In genomic region chrX:164183844-164184243, GRCm38 (mm10) we compare ENCODE assay signal across 9 mouse cellular contexts. TPM values are rescaled to one million over a fixed set of nuclear protein-coding genes. Genes with fewer than 3 reads are reported as not detected.
A peak's percentile ranks its signal among the peaks of the same experiment; 100 is the strongest.
DNase-seq lines count a peak whose midpoint lies in the region; ATAC-seq and TF ChIP-seq lines count a peak whose summit lies in the region.
"Had no signal": no experiment of that assay in that cellular context is flagged by ENCODE, and none has a peak within 500 bp of the region (broad histone marks: within the 10 kb centered on the region; RNA-seq: fewer than 3 reads in every experiment).

No protein-coding gene starts in this region.

- H3K27me3 ChIP-seq in heart, embryonic 12.5 days (replicated peaks) = peaks cover 3% of the 10 kb centered on the region; the same call in 1 of the 2 replicates
- H3K27me3 ChIP-seq in CH12.LX (replicated peaks) = no peaks in the 10 kb centered on the region
- no peaks in the 10 kb centered on the region for H3K27me3 ChIP-seq in forebrain, embryonic 16.5 days (replicated peaks; ENCODE audit: control insufficient read depth, insufficient read depth, low read length)
- H3K27me3 ChIP-seq in lung, embryonic 14.5 days (ENCODE audit: insufficient read depth, low read length) = no peaks in the 10 kb centered on the region
- H3K27me3 ChIP-seq: lung, embryonic 15.5 days had no signal

- DNase-seq in heart, adult 8-10 months (ENCODE audit: low spot score) = peak; percentile 40
- peak; percentile 52 for DNase-seq in CH12.LX (ENCODE audit: extremely low read depth)
- peak; percentile 41 to 58 for DNase-seq in kidney, postnatal 36 days
- DNase-seq in lung, embryonic 14.5 days = peak; percentile 86
- peak; percentile 43 for DNase-seq in skeletal muscle tissue, adult 2 months (ENCODE audit: low read depth, low spot score)

- no peaks in the 10 kb centered on the region for H3K4me1 ChIP-seq in heart, embryonic 12.5 days (replicated peaks)
- H3K4me1 ChIP-seq in CH12.LX (ENCODE audit: control insufficient read depth in 1 of 2, insufficient read depth in 2 of 2) = no peaks in the 10 kb centered on the region
- no peaks in the 10 kb centered on the region for H3K4me1 ChIP-seq in forebrain, embryonic 16.5 days (replicated peaks; ENCODE audit: control insufficient read depth, insufficient read depth, low read length)
- H3K4me1 ChIP-seq in lung, embryonic 14.5 days (ENCODE audit: insufficient read depth) = no peaks in the 10 kb centered on the region
- H3K4me1 ChIP-seq: lung, embryonic 15.5 days had no signal

- no peaks in the 10 kb centered on the region for H3K79me2 ChIP-seq in CH12.LX (replicated peaks; ENCODE audit: control insufficient read depth, extremely low read depth, insufficient read depth, poor library complexity, severe bottlenecking)

- no peak overlapping the region for H3K4me3 ChIP-seq in heart, embryonic 12.5 days
- H3K4me3 ChIP-seq in CH12.LX (replicated peaks in 1 of 3; ENCODE audit: low read depth in 2 of 3, low read length in 2 of 3, poor library complexity in 1 of 3) = no peak overlapping the region
- no peak overlapping the region for H3K4me3 ChIP-seq in forebrain, embryonic 16.5 days (replicated peaks; ENCODE audit: low read length)
- no peak overlapping the region for H3K4me3 ChIP-seq in lung, embryonic 14.5 days (ENCODE audit: low read depth, low read length)
- H3K4me3 ChIP-seq: lung, embryonic 15.5 days had no signal

- 29% methylated on average over 3 of the region's 3 CpGs for WGBS in heart, embryonic 12.5 days
- WGBS in forebrain, embryonic 16.5 days = 38% methylated on average over 3 of the region's 3 CpGs
- 23% methylated on average over 3 of the region's 3 CpGs for WGBS in lung, embryonic 14.5 days

- no peak overlapping the region for H3K9ac ChIP-seq in heart, embryonic 12.5 days
- H3K9ac ChIP-seq in CH12.LX (ENCODE audit: insufficient read depth, low read depth) = no peak overlapping the region
- H3K9ac ChIP-seq in forebrain, embryonic 16.5 days (replicated peaks; ENCODE audit: low read depth, low read length) = no peak overlapping the region
- no peak overlapping the region for H3K9ac ChIP-seq in lung, embryonic 14.5 days
- H3K9ac ChIP-seq: lung, embryonic 15.5 days had no signal

- dilution Hi-C loops in CH12.LX (cut with MboI; ENCODE audit: extremely low pct_ligation_motif_present, extremely low pct_unique_long_range_greater_than_20kb, low sequenced_read_pairs) = no loop called here

- TF ChIP-seq RAD21 in CH12.LX (IDR thresholded peaks at IDR 0.05; ENCODE audit: low read depth, low read length) = peak; percentile 76

- in situ Hi-C loops in CH12.LX (cut with MboI; ENCODE audit: low pct_ligation_motif_present, low pct_unique_long_range_greater_than_20kb, low sequenced_read_pairs) = loop anchor here (10.0 kb wide), 1 partner anchor 211 kb away; no protein-coding TSS in a partner anchor

- H3K9me3 ChIP-seq in heart, embryonic 12.5 days (replicated peaks) = no peaks in the 10 kb centered on the region
- no peaks in the 10 kb centered on the region for H3K9me3 ChIP-seq in CH12.LX (replicated peaks; ENCODE audit: low read length)
- no peaks in the 10 kb centered on the region for H3K9me3 ChIP-seq in forebrain, embryonic 16.5 days (ENCODE audit: control insufficient read depth, low read length)
- H3K9me3 ChIP-seq in lung, embryonic 14.5 days (ENCODE audit: low read depth, low read length) = no peaks in the 10 kb centered on the region
- H3K9me3 ChIP-seq: lung, embryonic 15.5 days had no signal

- no peak for ATAC-seq in heart, embryonic 12.5 days (ENCODE audit: insufficient number of reproducible peaks, low FRiP score)
- ATAC-seq in cerebellum, adult (ENCODE audit: insufficient number of reproducible peaks, low FRiP score, low TSS enrichment) = 0 out of 2 replicates have a peak, but pooled peaks have one; percentile 56
- ATAC-seq in forebrain, embryonic 16.5 days = peak; percentile 40; the same call in 1 of the 2 replicates
- no peak for ATAC-seq in lung, embryonic 14.5 days (ENCODE audit: insufficient read depth)

- H3K27ac ChIP-seq in heart, embryonic 12.5 days (ENCODE audit: poor library complexity, severe bottlenecking) = no peak overlapping the region
- H3K27ac ChIP-seq in CH12.LX (ENCODE audit: insufficient read depth, low read depth) = no peak overlapping the region
- H3K27ac ChIP-seq in forebrain, embryonic 16.5 days (ENCODE audit: low read length) = no peak overlapping the region
- H3K27ac ChIP-seq in lung, embryonic 14.5 days (ENCODE audit: low read depth) = no peak overlapping the region
- H3K27ac ChIP-seq: lung, embryonic 15.5 days had no signal

- TF ChIP-seq POLR2A in CH12.LX (IDR thresholded peaks at IDR 0.05; ENCODE audit: low read depth, low read length) = no peak

- peak; percentile 38 to 75; a peak in 3 of 4 replicates for TF ChIP-seq CTCF in CH12.LX (conservative IDR thresholded peaks at IDR 0.05 in 1 of 2, IDR thresholded peaks at IDR 0.05 in 1 of 2; ENCODE audit: low read depth in 2 of 2, low read length in 2 of 2)
- peak; percentile 74 for TF ChIP-seq CTCF in lung, embryonic 14.5 days (IDR thresholded peaks at IDR 0.05; ENCODE audit: low read depth)

- no peak overlapping the region for H3K4me2 ChIP-seq in heart, embryonic 12.5 days
- H3K4me2 ChIP-seq in CH12.LX (ENCODE audit: insufficient read depth, low read depth, poor library complexity, severe bottlenecking) = no peak overlapping the region; the same call in 1 of the 2 replicates
- no peak overlapping the region for H3K4me2 ChIP-seq in forebrain, embryonic 16.5 days (ENCODE audit: low read length)
- no peak overlapping the region for H3K4me2 ChIP-seq in lung, embryonic 14.5 days
- H3K4me2 ChIP-seq: lung, embryonic 15.5 days had no signal

- TF ChIP-seq EP300 in CH12.LX (IDR thresholded peaks at IDR 0.05; ENCODE audit: low read length) = no peak

- H3K36me3 ChIP-seq in heart, embryonic 12.5 days = no peaks in the 10 kb centered on the region
- no peaks in the 10 kb centered on the region for H3K36me3 ChIP-seq in CH12.LX (replicated peaks in 1 of 2; ENCODE audit: control insufficient read depth in 1 of 2, insufficient read depth in 1 of 2, low read length in 1 of 2)
- no peaks in the 10 kb centered on the region for H3K36me3 ChIP-seq in forebrain, embryonic 16.5 days (ENCODE audit: control insufficient read depth, insufficient read depth)
- no peaks in the 10 kb centered on the region for H3K36me3 ChIP-seq in lung, embryonic 14.5 days (ENCODE audit: insufficient read depth)
- H3K36me3 ChIP-seq: lung, embryonic 15.5 days had no signal

TF ChIP-seq in CH12.LX, 34 proteins besides CTCF, POLR2A, EP300 and RAD21:
- TF ChIP-seq POLR2AphosphoS2 (IDR thresholded peaks at IDR 0.05; ENCODE audit: low read depth, low read length) (no peak), MEF2A (IDR thresholded peaks at IDR 0.05; ENCODE audit: borderline replicate concordance, low read depth, low read length) (no peak), PAX5 (IDR thresholded peaks at IDR 0.05; ENCODE audit: low read length) (no peak), RCOR1 (conservative IDR thresholded peaks at IDR 0.05; ENCODE audit: low read depth, low read length) (no peak), MXI1 (IDR thresholded peaks at IDR 0.05; ENCODE audit: low read depth, low read length) (no peak), TCF12 (IDR thresholded peaks at IDR 0.05; ENCODE audit: low read depth, low read length) (no peak), ZNF384 (IDR thresholded peaks at IDR 0.05; ENCODE audit: low read depth, low read length) (no peak), KAT2A (IDR thresholded peaks at IDR 0.05; ENCODE audit: insufficient replicate concordance, low read length) (no peak), JUN (IDR thresholded peaks at IDR 0.05; ENCODE audit: insufficient read depth, low read depth, low read length) (no peak), MAX (IDR thresholded peaks at IDR 0.05; ENCODE audit: low read length) (no peak), TBP (conservative IDR thresholded peaks at IDR 0.05; ENCODE audit: low read depth, low read length) (no peak), ZKSCAN1 (IDR thresholded peaks at IDR 0.05; ENCODE audit: borderline replicate concordance, low read depth, low read length) (no peak), MAFK (IDR thresholded peaks at IDR 0.05; ENCODE audit: insufficient replicate concordance, low read length) (peak; percentile 58; the same call in 1 of the 2 replicates), MAZ (IDR thresholded peaks at IDR 0.05; ENCODE audit: low read depth, low read length) (no peak), IRF4 (IDR thresholded peaks at IDR 0.05; ENCODE audit: low read depth, low read length) (no peak), NELFE (IDR thresholded peaks at IDR 0.05; ENCODE audit: low read depth, low read length) (no peak), ZC3H11A (IDR thresholded peaks at IDR 0.05; ENCODE audit: low read depth, low read length) (peak; percentile 62), HCFC1 (IDR thresholded peaks at IDR 0.05; ENCODE audit: low read depth, low read length) (no peak), ELF1 (IDR thresholded peaks at IDR 0.05; ENCODE audit: low read depth, low read length) (no peak), SMC3 (IDR thresholded peaks at IDR 0.05; ENCODE audit: low read depth, low read length) (peak; percentile 84), JUND (conservative IDR thresholded peaks at IDR 0.05; ENCODE audit: low read depth, low read length) (peak; percentile 43), CHD2 (IDR thresholded peaks at IDR 0.05; ENCODE audit: low read length) (no peak), UBTF (IDR thresholded peaks at IDR 0.05; ENCODE audit: low read depth, low read length) (no peak), BHLHE40 (IDR thresholded peaks at IDR 0.05; ENCODE audit: low read depth, low read length) (no peak), NRF1 (IDR thresholded peaks at IDR 0.05; ENCODE audit: low read depth, low read length) (no peak), CHD1 (IDR thresholded peaks at IDR 0.05; ENCODE audit: low read depth, low read length) (no peak)

RNA-seq across cellular contexts. Expression of gene Ace2, which starts 44.7 kb away (rescaled TPM):
- total RNA-seq in heart, adult 8-10 months (2022) = 1 to 10 TPM in 2 of 4 experiments, under 1 TPM in 2; 0.57 to 1.4 (median 0.89) TPM
- 0.17 and 0.18 TPM in 2 replicates for polyA plus RNA-seq in heart, embryonic 12.5 days (2016; fragmentation: Nextera tagmentation; extraction: Ambion mirVana)
- total RNA-seq in CH12.LX (2012; rRNA removed) = 0.08 TPM in 1 of 2 replicates, not detected in the other
- not detected in 2 replicates for total RNA-seq in CH12.LX (2014; rRNA removed)
- not detected in 2 replicates for polyA plus RNA-seq in CH12.LX (2012; ENCODE audit: insufficient read length, low read depth)
- 0.32 TPM in 1 of 2 replicates, not detected in the other for polyA plus RNA-seq in forebrain, embryonic 16.5 days (2015; fragmentation: Nextera tagmentation; extraction: Ambion mirVana)
- 0.68 and 1.0 TPM in 2 replicates for polyA plus RNA-seq in lung, embryonic 14.5 days (2014; fragmentation: Nextera tagmentation; extraction: Ambion mirVana)

Comparison
In these comparisons a context has a peak if more than half of its experiments do, and no peak if none do; other contexts are left out.
1. ATAC-seq: peak in cerebellum, adult (single experiment) and forebrain, embryonic 16.5 days (single experiment); none in heart, embryonic 12.5 days (single experiment) and lung, embryonic 14.5 days (single experiment).
2. Peak in every context shown above with its lines, with median percentiles within 50 percentile points of each other: DNase-seq.